Mouse (Mus musculus): ENCODE data around the gene Olfr520. TPM values are rescaled to one million over a fixed set of nuclear protein-coding genes. Genes with fewer than 3 reads are reported as not detected.
"Not testable (repeated sequence)": the region's sequence is repeated elsewhere in the genome, so short reads cannot be mapped to it uniquely, and the experiment has no call there.

The Olfr520 gene
- total RNA-seq, 1 experiment from 2014 or later: not detected

DNA sequence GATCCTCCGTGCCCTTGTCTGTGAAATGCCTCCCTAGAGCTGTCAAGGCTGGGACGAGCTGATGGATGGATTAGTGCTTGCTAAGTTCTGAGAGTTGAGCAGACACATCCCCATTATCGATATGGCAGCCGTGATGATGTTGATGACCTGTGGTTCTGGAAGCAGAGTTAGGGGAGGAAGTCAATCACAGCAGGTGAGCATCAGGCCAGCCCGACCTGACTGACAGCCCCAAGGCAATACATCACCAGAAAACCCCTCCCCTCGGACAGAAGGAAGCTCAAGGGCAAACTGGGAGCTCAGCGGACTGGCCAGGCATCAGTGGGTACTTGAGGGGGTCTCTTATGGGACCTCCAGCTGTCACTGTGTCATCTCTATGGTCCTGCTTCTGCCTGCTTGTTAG, 20.1 kb upstream of the Olfr520 start:
- ATAC-seq (ENCODE audit: extremely low read depth, insufficient number of reproducible peaks, low FRiP score, poor library complexity, severe bottlenecking): no peak

DNA sequence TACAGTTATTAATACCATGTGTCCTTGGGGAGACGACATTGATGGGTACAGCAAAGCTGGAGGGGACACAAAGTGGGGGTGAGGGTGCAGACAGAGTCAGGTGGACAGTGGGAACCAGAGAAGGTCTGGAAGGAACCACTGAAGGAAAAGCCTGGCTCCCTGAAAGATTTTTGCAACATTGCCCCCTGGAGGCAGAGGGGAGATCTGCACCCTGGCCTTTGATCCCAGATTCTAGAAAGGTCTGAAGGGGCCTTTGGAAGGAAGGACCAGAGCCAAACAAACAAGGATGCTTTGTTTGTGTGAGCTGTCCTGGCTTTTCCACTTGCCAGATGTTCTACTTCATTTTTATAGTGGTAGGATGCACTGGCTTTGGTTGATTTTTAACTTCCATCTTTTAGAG, 19.6 kb upstream of the Olfr520 start:
- no peak for ATAC-seq (ENCODE audit: extremely low read depth, insufficient number of reproducible peaks, low FRiP score, poor library complexity, severe bottlenecking)

DNA sequence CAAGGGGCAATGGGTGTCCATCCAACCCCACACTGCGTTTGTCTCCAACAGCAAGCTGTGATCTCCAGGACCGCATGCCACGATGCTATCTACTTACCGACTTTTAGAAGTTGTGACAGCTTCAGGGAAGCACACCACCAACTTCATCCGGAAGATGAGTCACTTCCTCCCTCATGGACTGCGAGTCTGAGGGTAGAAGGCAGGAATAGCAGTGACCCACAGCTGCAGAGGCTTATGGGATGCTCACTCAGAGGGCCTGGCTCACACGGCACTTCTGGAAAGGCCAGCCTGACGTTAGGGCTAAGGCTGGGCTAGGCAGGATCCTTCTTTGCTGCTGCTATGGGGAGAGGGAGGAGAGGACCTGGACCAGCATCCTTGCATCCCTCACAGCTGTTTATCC, 18.9 kb upstream of the Olfr520 start, which contains the start of gene Slco2b1:
TSS of gene Slco2b1 (minus strand) at position 175 of the 400 bp plus-strand sequence.
- no peak for ATAC-seq (ENCODE audit: extremely low read depth, insufficient number of reproducible peaks, low FRiP score, poor library complexity, severe bottlenecking)

DNA sequence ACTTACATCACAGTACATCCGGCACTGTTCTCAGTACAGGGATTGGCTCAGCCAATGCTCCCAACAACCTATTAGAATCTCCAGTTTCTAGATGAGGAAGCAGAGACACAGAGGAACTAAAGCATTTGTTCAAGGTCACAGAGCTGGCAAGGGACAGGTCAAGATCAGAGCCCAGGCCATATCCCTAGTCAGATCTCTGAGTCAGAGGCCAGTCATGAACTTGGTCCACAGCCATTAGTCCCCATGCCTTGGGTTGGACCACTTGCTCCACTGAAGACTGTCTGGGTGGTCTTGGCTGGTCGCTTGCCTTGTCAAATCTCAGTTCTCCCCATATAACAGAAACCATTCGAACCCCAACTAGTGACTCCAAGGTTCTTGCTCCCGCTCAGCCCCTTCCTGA, 17.6 kb upstream of the Olfr520 start:
- ATAC-seq (ENCODE audit: extremely low read depth, insufficient number of reproducible peaks, low FRiP score, poor library complexity, severe bottlenecking): no peak

DNA sequence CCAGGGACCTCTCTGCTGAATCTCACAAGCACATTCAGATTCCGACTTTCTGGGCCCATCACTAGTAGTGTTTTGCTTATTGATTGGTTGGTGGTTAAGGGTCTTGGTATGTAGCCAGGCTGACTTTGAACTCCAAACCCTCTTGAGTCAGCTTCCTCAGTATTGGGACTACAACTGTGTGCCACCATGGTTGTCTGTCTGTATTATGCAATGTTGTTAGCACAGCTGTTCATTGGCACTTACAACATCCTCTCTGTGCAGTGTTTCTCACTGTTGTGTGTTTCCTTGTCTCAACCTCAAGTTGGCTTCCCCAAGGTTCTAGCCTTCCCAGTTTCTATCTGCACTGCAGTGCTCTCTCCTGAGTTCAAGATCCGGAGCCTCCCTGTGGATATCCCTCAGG, 13.5 kb upstream of the Olfr520 start:
- no peak for ATAC-seq (ENCODE audit: extremely low read depth, insufficient number of reproducible peaks, low FRiP score, poor library complexity, severe bottlenecking)

DNA sequence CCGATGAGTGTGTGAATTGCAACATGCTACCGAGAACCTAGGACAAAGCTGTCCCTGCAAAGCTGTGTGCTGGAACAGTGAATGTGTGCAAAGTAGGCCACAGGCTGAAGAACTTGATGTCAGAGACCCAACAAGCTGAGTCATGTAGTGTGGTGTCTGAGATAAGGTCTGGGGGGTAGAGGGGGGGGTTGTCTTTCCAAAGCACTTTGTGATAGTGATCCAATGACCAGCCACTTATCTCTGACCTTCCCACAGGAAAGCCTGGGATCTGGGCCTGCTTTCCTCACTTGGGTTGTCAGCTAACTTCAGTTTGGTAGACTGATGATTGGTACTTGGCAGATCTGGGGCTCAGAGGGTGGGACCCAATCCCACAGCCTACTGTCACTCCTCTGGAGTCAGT, 4.5 kb downstream of the Olfr520 start:
- no peak for ATAC-seq (ENCODE audit: extremely low read depth, insufficient number of reproducible peaks, low FRiP score, poor library complexity, severe bottlenecking)

DNA sequence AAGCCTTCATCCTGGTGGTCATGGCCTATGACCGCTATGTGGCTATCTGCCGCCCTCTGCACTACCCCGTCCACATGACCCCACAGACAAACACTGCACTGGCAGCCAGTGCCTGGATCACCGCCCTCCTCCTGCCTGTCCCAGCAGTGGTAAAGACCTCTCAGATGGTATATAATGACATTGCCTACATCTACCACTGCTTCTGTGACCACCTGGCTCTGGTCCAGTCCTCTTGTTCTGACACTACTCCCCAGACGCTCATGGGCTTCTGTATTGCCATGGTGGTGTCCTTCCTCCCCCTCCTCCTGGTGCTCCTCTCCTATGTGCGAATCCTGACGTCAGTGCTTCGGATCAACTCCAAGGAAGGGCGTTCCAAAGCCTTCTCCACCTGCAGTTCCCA, 5.4 kb downstream of the Olfr520 start:
- ATAC-seq (ENCODE audit: extremely low read depth, insufficient number of reproducible peaks, low FRiP score, poor library complexity, severe bottlenecking): not testable (repeated sequence)

DNA sequence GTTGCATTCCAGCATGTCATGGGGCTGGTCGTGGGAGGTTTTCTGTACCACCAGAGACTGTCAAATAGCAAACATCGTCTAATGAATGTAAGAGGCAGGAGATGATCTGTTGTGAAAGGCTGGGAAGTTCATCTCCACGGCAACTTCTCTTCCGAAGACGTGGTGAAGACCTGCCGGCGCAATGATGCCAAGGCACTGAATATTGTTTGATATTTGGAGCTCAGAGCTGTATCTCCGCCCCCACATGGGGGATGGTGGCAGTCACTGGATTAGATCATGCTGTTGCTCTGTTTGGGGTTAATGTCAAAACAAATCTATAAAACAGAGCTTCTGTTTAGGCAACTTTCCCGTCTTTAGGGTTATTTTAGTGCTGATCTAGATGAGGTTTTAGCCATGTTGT, 9.2 kb downstream of the Olfr520 start:
- ATAC-seq (ENCODE audit: extremely low read depth, insufficient number of reproducible peaks, low FRiP score, poor library complexity, severe bottlenecking): no peak

DNA sequence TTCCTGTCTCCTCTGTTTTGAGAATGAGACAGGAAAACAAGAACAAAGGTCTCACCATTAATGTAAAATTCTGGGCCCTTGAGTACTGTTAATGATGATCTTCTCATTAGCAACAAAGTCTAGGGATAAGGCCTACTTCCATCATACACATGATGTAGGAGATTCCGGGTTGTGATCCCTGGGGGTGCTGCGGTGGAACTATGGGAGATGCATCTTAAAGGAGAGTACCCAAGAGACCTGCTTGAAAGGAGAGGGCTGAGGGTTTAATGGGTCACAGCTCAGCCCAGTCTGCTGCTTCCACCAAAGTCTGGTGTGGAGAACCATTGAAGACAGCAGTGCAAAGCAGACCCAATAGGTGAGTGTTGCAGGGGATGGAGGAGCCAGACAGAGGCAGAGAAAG, 33.1 kb downstream of the Olfr520 start, which contains the start of gene Olfr521:
TSS of gene Olfr521 (plus strand) at position 301 of the 400 bp plus-strand sequence.
- ATAC-seq (ENCODE audit: extremely low read depth, insufficient number of reproducible peaks, low FRiP score, poor library complexity, severe bottlenecking): no peak

DNA sequence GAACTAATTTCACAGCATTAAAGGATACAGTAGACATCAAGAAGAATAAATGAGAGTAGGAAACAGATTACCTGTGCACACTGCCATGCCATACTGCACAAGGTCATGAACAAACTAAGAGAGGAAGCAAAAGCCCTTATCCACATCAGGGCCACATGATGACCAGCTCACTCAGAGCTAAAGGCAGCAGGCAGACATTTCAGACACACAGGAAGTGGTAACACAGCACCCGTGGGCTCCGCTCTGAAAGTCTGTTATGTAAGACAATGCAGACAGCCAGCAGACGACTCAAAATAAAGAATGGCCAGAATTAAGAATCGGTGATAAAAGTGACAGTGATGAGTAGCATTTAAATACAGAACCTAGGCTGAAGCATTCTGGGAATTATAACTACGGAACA, 51.3 kb downstream of the Olfr520 start:
- no peak for ATAC-seq (ENCODE audit: extremely low read depth, insufficient number of reproducible peaks, low FRiP score, poor library complexity, severe bottlenecking)

DNA sequence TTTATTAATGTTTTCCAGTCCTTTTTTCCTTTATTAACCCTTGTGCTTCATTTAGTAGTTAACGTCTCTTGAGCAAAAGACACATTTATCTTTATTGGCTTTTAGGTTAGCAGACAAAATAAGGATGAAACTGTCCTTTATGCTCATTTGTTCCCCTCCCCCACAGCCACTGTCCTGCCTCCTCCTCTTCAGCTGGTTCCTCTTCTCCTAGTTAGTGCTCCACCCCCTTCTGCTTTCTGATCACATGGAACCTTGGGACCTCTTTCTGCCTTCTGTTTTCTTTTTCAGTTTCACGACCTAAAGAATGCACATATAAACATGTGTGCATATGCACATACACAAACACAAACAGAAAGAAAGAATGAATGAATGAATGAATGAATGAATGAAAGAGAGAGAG, 51.8 kb downstream of the Olfr520 start:
- ATAC-seq (ENCODE audit: extremely low read depth, insufficient number of reproducible peaks, low FRiP score, poor library complexity, severe bottlenecking): no peak

DNA sequence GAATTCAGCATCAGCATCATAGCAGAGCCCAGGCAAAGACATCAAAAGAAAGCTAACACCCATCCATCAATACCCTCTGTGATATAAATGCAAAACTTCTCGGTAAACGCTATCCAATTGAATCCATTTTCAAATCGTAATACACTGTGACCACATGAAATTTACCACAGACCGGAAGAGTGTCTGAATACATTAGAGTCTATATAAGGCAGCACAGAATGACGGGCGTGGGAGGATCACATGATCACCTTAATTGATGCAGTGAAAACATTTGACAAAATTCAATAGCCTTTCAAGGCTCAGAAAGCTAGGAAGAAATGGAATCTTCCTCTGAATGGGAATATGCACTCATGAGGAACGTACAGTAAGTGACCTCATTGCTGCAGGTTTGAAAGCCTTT, 53.3 kb downstream of the Olfr520 start:
- no peak for ATAC-seq (ENCODE audit: extremely low read depth, insufficient number of reproducible peaks, low FRiP score, poor library complexity, severe bottlenecking)

DNA sequence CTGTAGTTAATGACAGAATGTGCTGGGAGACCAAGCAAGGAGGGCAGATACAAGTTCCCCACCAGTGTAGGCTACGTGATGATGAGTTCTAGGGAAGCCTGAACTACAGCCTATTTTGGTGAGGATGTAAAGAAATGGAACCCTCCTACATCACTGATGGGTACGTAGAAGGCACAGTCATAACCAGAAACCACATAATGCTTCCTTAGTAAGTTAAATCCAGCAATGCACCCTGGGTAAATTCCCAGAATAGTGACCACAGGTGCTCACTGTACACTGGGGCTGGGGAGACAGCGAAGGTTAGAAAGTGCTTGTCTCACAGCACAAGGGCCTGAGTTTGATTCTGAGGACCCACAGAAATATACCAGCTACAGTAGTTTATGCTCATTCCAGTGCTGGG, 55.5 kb downstream of the Olfr520 start:
- no peak for ATAC-seq (ENCODE audit: extremely low read depth, insufficient number of reproducible peaks, low FRiP score, poor library complexity, severe bottlenecking)

Other genes with a start within 250 kb of the Olfr520 start
- gene Rps3, start 246.5 kb upstream of the Olfr520 start, total RNA-seq (2017): 1,085 and 1,169 TPM in 2 replicates
- 81.8 and 95.2 TPM in 2 replicates for gene Arrb1, start 194.8 kb upstream of the Olfr520 start, total RNA-seq (2017)
- not detected in 2 replicates for gene Tpbgl, start 103.2 kb upstream of the Olfr520 start, total RNA-seq (2017)
- not detected in 2 replicates for gene Slco2b1, start 18.9 kb upstream of the Olfr520 start, total RNA-seq (2017)
- not detected in 2 replicates for gene Olfr521, start 33.2 kb downstream of the Olfr520 start, total RNA-seq (2017)
- gene Neu3, start 98.1 kb downstream of the Olfr520 start, total RNA-seq (2017): 1.6 and 1.7 TPM in 2 replicates
- gene Xrra1, start 128.8 kb downstream of the Olfr520 start, total RNA-seq (2017): not detected in 2 replicates
- gene Spcs2, start 133.2 kb downstream of the Olfr520 start, total RNA-seq (2017): 70.7 and 76.8 TPM in 2 replicates